Mouse (Mus musculus): ENCODE results near the gene Pla2g2d. TPM values are rescaled to one million over a fixed set of nuclear protein-coding genes. Genes with fewer than 3 reads are reported as not detected.

The Pla2g2d gene
- total and polyA plus RNA-seq, 2 experiments from 2014 or later: 0.31 to 0.71 TPM

GRCm38 (mm10) chr4:138739136-138739851, 36.2 kb upstream of the Pla2g2d start:
- H3K4me3 ChIP-seq (ENCODE audit: low read length): no peak overlapping the region
- no peaks in the 10 kb centered on the region for H3K36me3 ChIP-seq (ENCODE audit: insufficient read depth, low read length)
- ATAC-seq (peak; percentile 27; the same call in 1 of the 2 replicates), DNase-seq (ENCODE audit: low spot score) (peak; percentile 39)
- no peak overlapping the region for H3K9ac ChIP-seq (replicated peaks; ENCODE audit: low read length)
- H3K4me1 ChIP-seq (ENCODE audit: insufficient read depth, low read length): peaks cover 7% of the 10 kb centered on the region; the same call in 1 of the 2 replicates
- no peaks in the 10 kb centered on the region for H3K9me3 ChIP-seq (ENCODE audit: low read length)
- H3K27ac ChIP-seq: no peak overlapping the region
- H3K27me3 ChIP-seq (ENCODE audit: insufficient read depth, low read length): no peaks in the 10 kb centered on the region
- no peak for TF ChIP-seq CTCF (IDR thresholded peaks at IDR 0.05; ENCODE audit: low read depth)
- 22% methylated on average over 7 of the region's 7 CpGs for WGBS
- H3K4me2 ChIP-seq (ENCODE audit: low read depth, low read length): no peak overlapping the region

GRCm38 (mm10) chr4:138745884-138746283, 29.7 kb upstream of the Pla2g2d start:
- Histone ChIP-seq H3K4me1 (ENCODE audit: insufficient read depth, low read length) (no peaks in the 10 kb centered on the region; the same call in 1 of the 2 replicates), H3K9me3 (ENCODE audit: low read length) (no peaks in the 10 kb centered on the region), H3K4me2 (ENCODE audit: low read depth, low read length) (no peak overlapping the region), H3K9ac (replicated peaks; ENCODE audit: low read length) (no peak overlapping the region), H3K27me3 (ENCODE audit: insufficient read depth, low read length) (no peaks in the 10 kb centered on the region), H3K4me3 (ENCODE audit: low read length) (no peak overlapping the region), H3K36me3 (ENCODE audit: insufficient read depth, low read length) (no peaks in the 10 kb centered on the region), H3K27ac (no peak overlapping the region)
- TF ChIP-seq CTCF (IDR thresholded peaks at IDR 0.05; ENCODE audit: low read depth): no peak
- ATAC-seq (no peak), DNase-seq (ENCODE audit: low spot score) (no peak)
- WGBS: 68% methylated on average over 4 of the region's 4 CpGs

- Histone ChIP-seq H3K4me3 (ENCODE audit: low read length) (no peak overlapping the region), H3K36me3 (ENCODE audit: insufficient read depth, low read length) (no peaks in the 10 kb centered on the region), H3K27me3 (ENCODE audit: insufficient read depth, low read length) (no peaks in the 10 kb centered on the region), H3K4me2 (ENCODE audit: low read depth, low read length) (no peak overlapping the region), H3K9me3 (ENCODE audit: low read length) (no peaks in the 10 kb centered on the region), H3K27ac (no peak overlapping the region), H3K4me1 (ENCODE audit: insufficient read depth, low read length) (no peaks in the 10 kb centered on the region; the same call in 1 of the 2 replicates), H3K9ac (replicated peaks; ENCODE audit: low read length) (no peak overlapping the region)
- DNase-seq (ENCODE audit: low spot score) (no peak), ATAC-seq (no peak)
- 90% methylated on average over 9 of the region's 9 CpGs for WGBS
- TF ChIP-seq CTCF (IDR thresholded peaks at IDR 0.05; ENCODE audit: low read depth): no peak
Measured at GRCm38 (mm10) chr4:138746866-138747265, 28.7 kb upstream of the Pla2g2d start.

GRCm38 (mm10) chr4:138747851-138748250, 27.7 kb upstream of the Pla2g2d start:
- Histone ChIP-seq H3K4me1 (ENCODE audit: insufficient read depth, low read length) (no peaks in the 10 kb centered on the region; the same call in 1 of the 2 replicates), H3K4me3 (ENCODE audit: low read length) (no peak overlapping the region), H3K9ac (replicated peaks; ENCODE audit: low read length) (no peak overlapping the region), H3K36me3 (ENCODE audit: insufficient read depth, low read length) (no peaks in the 10 kb centered on the region), H3K9me3 (ENCODE audit: low read length) (no peaks in the 10 kb centered on the region), H3K4me2 (ENCODE audit: low read depth, low read length) (no peak overlapping the region), H3K27ac (no peak overlapping the region), H3K27me3 (ENCODE audit: insufficient read depth, low read length) (no peaks in the 10 kb centered on the region)
- 46% methylated on average over 10 of the region's 10 CpGs for WGBS
- ATAC-seq: peak; percentile 52
- no peak for TF ChIP-seq CTCF (IDR thresholded peaks at IDR 0.05; ENCODE audit: low read depth)
- peak; percentile 44 for DNase-seq (ENCODE audit: low spot score)

- Histone ChIP-seq H3K4me3 (ENCODE audit: low read length) (no peak overlapping the region), H3K4me2 (ENCODE audit: low read depth, low read length) (no peak overlapping the region), H3K9me3 (ENCODE audit: low read length) (no peaks in the 10 kb centered on the region), H3K4me1 (ENCODE audit: insufficient read depth, low read length) (no peaks in the 10 kb centered on the region; the same call in 1 of the 2 replicates), H3K36me3 (ENCODE audit: insufficient read depth, low read length) (no peaks in the 10 kb centered on the region), H3K27me3 (ENCODE audit: insufficient read depth, low read length) (no peaks in the 10 kb centered on the region), H3K27ac (no peak overlapping the region), H3K9ac (replicated peaks; ENCODE audit: low read length) (no peak overlapping the region)
- peak; percentile 91 for TF ChIP-seq CTCF (IDR thresholded peaks at IDR 0.05; ENCODE audit: low read depth)
- ATAC-seq (peak; percentile 65), DNase-seq (ENCODE audit: low spot score) (peak; percentile 83)
- WGBS: 54% methylated on average over 8 of the region's 8 CpGs
Measured at GRCm38 (mm10) chr4:138748369-138749072, 27.0 kb upstream of the Pla2g2d start.

GRCm38 (mm10) chr4:138752603-138753002, 22.9 kb upstream of the Pla2g2d start:
- ATAC-seq (no peak), DNase-seq (ENCODE audit: low spot score) (no peak)
- H3K4me1 ChIP-seq (ENCODE audit: insufficient read depth, low read length): no peaks in the 10 kb centered on the region; the same call in 1 of the 2 replicates
- no peak overlapping the region for H3K4me2 ChIP-seq (ENCODE audit: low read depth, low read length)
- H3K9me3 ChIP-seq (ENCODE audit: low read length): no peaks in the 10 kb centered on the region
- no peak overlapping the region for H3K9ac ChIP-seq (replicated peaks; ENCODE audit: low read length)
- H3K27ac ChIP-seq: no peak overlapping the region
- H3K36me3 ChIP-seq (ENCODE audit: insufficient read depth, low read length): no peaks in the 10 kb centered on the region
- H3K27me3 ChIP-seq (ENCODE audit: insufficient read depth, low read length): no peaks in the 10 kb centered on the region
- TF ChIP-seq CTCF (IDR thresholded peaks at IDR 0.05; ENCODE audit: low read depth): peak; percentile 29
- H3K4me3 ChIP-seq (ENCODE audit: low read length): no peak overlapping the region
- WGBS: 95% methylated on average over 6 of the region's 6 CpGs

All from hindbrain, postnatal 0 days (tissue).